Mouse (Mus musculus): ENCODE results near the gene Nectin2. TPM values are rescaled to one million over a fixed set of nuclear protein-coding genes. Genes with fewer than 3 reads are reported as not detected.
A peak's percentile ranks its signal among the peaks of the same experiment; 100 is the strongest.

The Nectin2 gene
- polyA plus RNA-seq, 1 experiment = 74.7 TPM

DNA sequence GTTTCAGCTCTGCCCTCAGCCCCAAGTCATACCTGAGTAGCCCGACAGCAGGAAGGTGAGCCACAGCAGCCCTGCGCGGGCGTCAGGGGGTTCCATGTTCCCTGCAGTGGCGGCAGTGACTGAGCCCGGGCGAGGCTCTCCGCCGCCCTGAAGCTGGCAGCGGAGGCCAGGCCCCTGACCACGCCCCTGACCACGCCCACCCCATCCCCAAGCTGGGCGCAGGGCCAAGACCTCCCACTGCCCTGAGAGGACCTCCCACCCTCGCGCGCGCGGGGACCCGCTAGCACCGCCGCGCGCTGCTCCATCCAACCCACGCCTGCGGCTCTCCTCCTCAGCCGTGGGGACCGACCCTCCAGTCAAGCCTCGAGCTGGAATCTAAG lies 20.1 kb upstream of the Nectin2 start:
- under 1% methylated on average over 28 of the region's 28 CpGs for WGBS
- TF ChIP-seq CTCF (IDR thresholded peaks at IDR 0.05; ENCODE audit: insufficient read depth, low read length) = no peak
- peak; percentile 89 for TF ChIP-seq POLR2A (IDR thresholded peaks at IDR 0.05; ENCODE audit: borderline replicate concordance, extremely low read depth, low read depth, low read length)

DNA sequence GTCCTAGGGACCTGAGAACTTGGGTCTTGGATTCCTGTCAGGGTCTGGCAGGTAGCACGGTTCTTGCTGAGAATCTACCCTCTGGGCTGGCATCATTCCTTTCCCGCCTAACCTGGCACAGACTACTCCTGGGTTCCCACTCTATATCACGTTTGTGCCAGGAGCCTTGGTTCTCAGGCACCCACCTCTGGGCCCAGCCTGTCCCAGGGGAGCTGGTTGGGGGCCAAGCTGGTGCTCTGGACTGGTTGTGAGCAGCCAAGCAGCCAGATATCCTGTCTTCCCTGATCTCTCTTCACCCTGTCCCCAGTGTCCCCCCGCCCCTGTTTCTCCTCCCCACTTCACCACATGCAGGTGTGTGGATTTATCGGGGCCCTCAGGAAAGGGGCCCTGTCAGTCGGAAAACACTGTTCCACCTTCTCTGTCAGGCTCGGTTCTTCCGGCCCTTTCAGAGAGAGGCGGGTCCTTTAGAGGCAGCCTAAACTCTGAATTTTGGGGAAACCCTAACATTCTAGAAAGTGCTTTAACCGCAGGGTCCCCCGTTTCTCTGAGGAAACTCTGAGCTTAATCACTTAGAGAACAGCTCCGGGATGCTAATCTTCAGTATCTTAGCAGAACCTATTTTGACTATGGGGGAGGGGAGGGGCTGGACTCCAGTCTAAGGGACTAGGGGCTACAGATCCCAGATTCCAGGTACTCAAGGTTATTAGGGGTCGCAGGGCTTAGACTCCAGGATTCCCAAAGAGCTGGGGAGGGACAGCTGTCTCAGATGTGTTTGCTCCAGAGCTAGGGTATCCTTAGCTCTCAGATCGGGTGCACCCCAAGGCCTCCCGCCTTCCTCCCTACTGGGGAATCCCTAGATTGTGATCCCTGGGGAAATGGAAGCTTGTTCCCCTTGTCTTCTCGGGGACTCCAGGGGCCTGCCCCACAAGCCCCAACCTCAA lies 19.4 kb upstream of the Nectin2 start:
- peak overlapping the region; percentile 76 for H3K4me3 ChIP-seq (replicated peaks; ENCODE audit: extremely low read depth, low read depth, low read length)
- H3K4me1 ChIP-seq (ENCODE audit: control insufficient read depth, insufficient read depth, low read length) = peaks cover 10% of the 10 kb centered on the region
- TF ChIP-seq CTCF (IDR thresholded peaks at IDR 0.05; ENCODE audit: insufficient read depth, low read length) = no peak
- no peak for TF ChIP-seq POLR2A (IDR thresholded peaks at IDR 0.05; ENCODE audit: borderline replicate concordance, extremely low read depth, low read depth, low read length)
- WGBS = 6% methylated on average over 16 of the region's 16 CpGs
- peak; percentile 49 for DNase-seq

More for the DNA sequence above, 20.1 kb upstream of the Nectin2 start:
- H3K4me1 ChIP-seq (ENCODE audit: control insufficient read depth, insufficient read depth, low read length) = peaks cover 10% of the 10 kb centered on the region
- peak; percentile 94 for DNase-seq
- peak overlapping the region; percentile 76 for H3K4me3 ChIP-seq (replicated peaks; ENCODE audit: extremely low read depth, low read depth, low read length)

DNA sequence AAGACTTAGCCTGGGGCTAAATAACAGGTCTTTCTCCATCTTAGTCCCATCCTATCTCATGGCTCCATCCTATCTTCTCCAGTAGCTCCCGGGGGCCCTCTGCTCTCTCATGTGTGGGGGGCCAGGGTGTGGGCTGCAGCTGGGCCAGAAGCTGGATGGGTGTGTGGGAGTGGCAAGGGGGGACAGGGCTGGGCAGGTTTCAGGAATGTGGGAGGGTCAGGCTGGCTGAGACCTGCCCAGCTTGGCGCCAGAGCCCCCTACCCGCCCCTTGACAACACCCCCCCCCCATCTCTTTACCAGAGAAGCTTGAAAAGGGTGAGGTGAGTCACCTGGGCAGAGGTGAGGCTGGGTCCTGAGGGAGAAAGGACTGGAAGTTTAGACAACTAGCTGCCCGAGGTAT lies 18.7 kb upstream of the Nectin2 start:
- TF ChIP-seq CTCF (IDR thresholded peaks at IDR 0.05; ENCODE audit: insufficient read depth, low read length) (no peak), POLR2A (IDR thresholded peaks at IDR 0.05; ENCODE audit: borderline replicate concordance, extremely low read depth, low read depth, low read length) (no peak)
- WGBS = 36% methylated on average over 4 of the region's 4 CpGs
- peak overlapping the region; percentile 76 for H3K4me3 ChIP-seq (replicated peaks; ENCODE audit: extremely low read depth, low read depth, low read length)
- DNase-seq = no peak
- peaks cover 10% of the 10 kb centered on the region for H3K4me1 ChIP-seq (ENCODE audit: control insufficient read depth, insufficient read depth, low read length)

DNA sequence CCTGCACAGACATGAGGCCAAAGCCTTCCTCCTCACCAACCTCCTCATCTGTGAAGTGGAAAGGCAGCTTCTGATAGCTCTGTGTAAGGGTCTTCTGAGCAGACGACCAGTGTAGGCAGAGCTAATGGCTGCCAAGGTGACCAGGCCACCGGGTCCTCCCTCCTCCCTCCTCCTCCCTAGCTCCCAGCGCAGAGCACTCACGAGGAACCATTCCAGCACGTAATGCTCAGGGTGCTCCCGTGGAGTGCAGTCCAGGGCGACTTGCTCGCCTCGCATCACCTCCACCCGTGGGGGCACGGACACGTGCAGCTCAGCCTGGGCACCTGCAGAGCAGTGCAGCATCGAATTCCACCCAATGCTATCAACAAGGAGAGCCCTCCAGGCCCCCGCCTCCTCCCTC lies 18.0 kb upstream of the Nectin2 start:
- TF ChIP-seq POLR2A (IDR thresholded peaks at IDR 0.05; ENCODE audit: borderline replicate concordance, extremely low read depth, low read depth, low read length) (no peak), CTCF (IDR thresholded peaks at IDR 0.05; ENCODE audit: insufficient read depth, low read length) (no peak)
- 62% methylated on average over 14 of the region's 14 CpGs for WGBS
- peak overlapping the region; percentile 11 for H3K4me3 ChIP-seq (replicated peaks; ENCODE audit: extremely low read depth, low read depth, low read length)
- no peak for DNase-seq
- peaks cover 10% of the 10 kb centered on the region for H3K4me1 ChIP-seq (ENCODE audit: control insufficient read depth, insufficient read depth, low read length)

DNA sequence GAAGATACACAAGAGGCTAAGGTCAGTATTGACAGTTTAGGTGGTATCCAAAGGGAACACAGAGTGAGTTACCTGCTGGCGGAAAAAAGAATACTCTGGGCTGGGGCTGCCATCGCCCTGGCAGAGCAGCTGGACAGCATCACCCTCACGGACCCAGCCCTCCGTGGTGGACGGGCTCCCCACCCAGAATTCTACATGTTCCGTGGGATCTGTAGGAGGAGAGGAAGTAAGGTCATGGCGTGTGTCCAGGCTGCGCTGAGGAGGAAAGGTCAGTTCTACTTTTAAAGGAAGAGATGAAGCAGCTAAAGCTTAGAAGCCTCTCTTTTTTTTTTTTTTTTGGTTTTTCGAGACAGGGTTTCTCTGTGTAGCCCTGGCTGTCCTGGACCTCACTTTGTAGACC lies 14.3 kb upstream of the Nectin2 start:
- Histone ChIP-seq H3K4me1 (ENCODE audit: control insufficient read depth, insufficient read depth, low read length) (peaks cover 5% of the 10 kb centered on the region), H3K4me3 (replicated peaks; ENCODE audit: extremely low read depth, low read depth, low read length) (no peak overlapping the region)
- TF ChIP-seq POLR2A (IDR thresholded peaks at IDR 0.05; ENCODE audit: borderline replicate concordance, extremely low read depth, low read depth, low read length) (no peak), CTCF (IDR thresholded peaks at IDR 0.05; ENCODE audit: insufficient read depth, low read length) (no peak)
- no peak for DNase-seq
- 71% methylated on average over 9 of the region's 9 CpGs for WGBS

DNA sequence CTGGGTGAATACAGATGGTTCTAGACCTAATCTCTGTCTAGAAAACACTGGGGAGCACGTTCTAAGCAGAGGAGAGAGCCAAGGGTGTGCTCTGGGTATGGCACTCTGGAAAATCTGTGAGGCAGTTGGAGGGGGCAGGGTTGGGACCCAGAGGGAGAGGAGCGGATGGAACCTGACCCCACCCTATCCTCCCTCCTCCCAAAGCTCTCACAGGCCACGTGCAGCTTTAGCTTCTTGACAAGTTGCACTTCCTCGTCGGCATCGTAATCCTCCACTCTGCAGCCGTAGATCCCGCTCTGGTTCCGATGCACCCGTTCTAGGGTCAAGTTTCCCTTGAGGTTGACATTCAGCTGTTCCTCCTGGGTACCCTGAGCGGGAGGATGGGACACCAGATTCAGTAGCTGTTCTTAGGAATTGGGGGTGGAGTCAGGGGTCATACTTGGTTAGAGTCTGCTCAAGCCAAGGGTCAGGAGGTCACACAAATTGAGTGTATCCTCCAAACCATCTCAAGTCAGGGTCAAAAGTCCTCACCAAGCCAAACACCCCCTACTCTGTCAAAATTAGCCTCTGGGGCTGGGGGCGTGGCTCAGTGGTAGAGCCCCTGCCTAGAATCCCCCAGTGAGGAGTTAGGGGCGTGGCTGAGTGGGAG lies 13.7 kb upstream of the Nectin2 start:
- H3K4me3 ChIP-seq (replicated peaks; ENCODE audit: extremely low read depth, low read depth, low read length) = no peak overlapping the region
- TF ChIP-seq POLR2A (IDR thresholded peaks at IDR 0.05; ENCODE audit: borderline replicate concordance, extremely low read depth, low read depth, low read length) (no peak), CTCF (IDR thresholded peaks at IDR 0.05; ENCODE audit: insufficient read depth, low read length) (no peak)
- no peak for DNase-seq
- 46% methylated on average over 13 of the region's 13 CpGs for WGBS
- H3K4me1 ChIP-seq (ENCODE audit: control insufficient read depth, insufficient read depth, low read length) = peaks cover 2% of the 10 kb centered on the region

DNA sequence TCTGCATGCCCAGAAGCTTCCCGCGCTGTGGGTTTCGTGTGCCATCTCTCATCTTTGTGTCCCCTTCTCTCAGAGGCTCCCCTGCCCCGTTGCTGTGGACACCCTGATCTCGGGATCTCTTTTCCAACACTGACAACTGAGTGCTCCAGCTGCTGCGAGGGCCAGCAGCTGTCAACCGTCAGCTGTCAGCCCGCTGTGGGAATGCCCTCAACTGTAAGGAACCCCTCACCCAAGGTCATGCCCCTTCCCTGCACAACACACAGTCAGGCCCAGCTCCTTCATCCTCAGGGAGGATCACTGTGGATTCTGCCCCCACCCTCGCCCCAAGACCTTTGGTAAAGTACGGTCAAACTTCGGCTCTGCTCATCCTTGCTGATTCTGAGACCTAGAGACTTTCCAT lies 12.0 kb upstream of the Nectin2 start:
- WGBS = 66% methylated on average over 11 of the region's 11 CpGs
- TF ChIP-seq CTCF (IDR thresholded peaks at IDR 0.05; ENCODE audit: insufficient read depth, low read length) (no peak), POLR2A (IDR thresholded peaks at IDR 0.05; ENCODE audit: borderline replicate concordance, extremely low read depth, low read depth, low read length) (no peak)
- DNase-seq = no peak
- Histone ChIP-seq H3K4me1 (ENCODE audit: control insufficient read depth, insufficient read depth, low read length) (no peaks in the 10 kb centered on the region), H3K4me3 (replicated peaks; ENCODE audit: extremely low read depth, low read depth, low read length) (no peak overlapping the region)

DNA sequence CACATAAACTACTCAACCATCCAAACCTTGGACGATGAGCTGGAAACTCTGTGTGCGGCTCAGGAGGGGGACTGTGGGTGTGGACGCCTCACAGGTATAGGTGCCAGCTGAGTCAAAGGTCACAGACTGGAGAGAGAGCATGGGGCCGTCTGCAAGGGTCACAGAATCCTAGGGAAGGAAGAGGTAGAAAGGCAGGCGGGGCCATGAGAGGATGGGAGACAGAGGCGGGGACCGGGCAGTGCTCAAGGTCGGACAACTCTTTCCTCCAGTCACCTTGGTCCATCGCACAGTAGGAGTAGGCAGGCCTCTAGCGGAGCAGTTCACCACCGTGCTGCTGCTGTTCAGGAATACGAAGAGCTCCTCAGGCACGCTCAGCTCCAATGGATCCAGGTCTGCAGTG lies 9.7 kb upstream of the Nectin2 start:
- no peak for DNase-seq
- Histone ChIP-seq H3K4me1 (ENCODE audit: control insufficient read depth, insufficient read depth, low read length) (peaks cover 13% of the 10 kb centered on the region), H3K4me3 (replicated peaks; ENCODE audit: extremely low read depth, low read depth, low read length) (no peak overlapping the region)
- TF ChIP-seq CTCF (IDR thresholded peaks at IDR 0.05; ENCODE audit: insufficient read depth, low read length) = no peak
- no peak for TF ChIP-seq POLR2A (IDR thresholded peaks at IDR 0.05; ENCODE audit: borderline replicate concordance, extremely low read depth, low read depth, low read length)
- WGBS = 76% methylated on average over 13 of the region's 13 CpGs

DNA sequence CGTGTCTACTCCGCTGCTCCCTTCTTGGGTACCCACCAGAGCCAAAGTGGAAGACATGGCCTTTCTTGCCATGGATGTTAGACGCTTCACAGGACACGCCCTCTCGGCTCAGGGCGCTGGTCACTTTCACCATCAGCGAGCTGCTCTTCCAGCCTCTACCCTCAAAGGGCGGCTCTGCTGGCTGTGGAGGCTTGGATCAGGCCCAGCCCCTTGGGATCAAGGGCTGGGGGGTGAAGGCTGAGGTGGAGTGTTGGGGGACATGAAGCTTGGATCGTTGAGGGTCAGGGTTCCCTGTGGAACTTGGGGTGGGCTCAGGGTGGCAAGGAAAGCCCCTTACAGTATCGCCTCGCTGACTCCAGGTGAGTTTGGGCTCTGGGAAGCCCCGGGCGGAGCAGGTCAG lies 8.3 kb upstream of the Nectin2 start:
- WGBS = 87% methylated on average over 13 of the region's 13 CpGs
- TF ChIP-seq CTCF (IDR thresholded peaks at IDR 0.05; ENCODE audit: insufficient read depth, low read length) (no peak), POLR2A (IDR thresholded peaks at IDR 0.05; ENCODE audit: borderline replicate concordance, extremely low read depth, low read depth, low read length) (no peak)
- no peak for DNase-seq
- H3K4me3 ChIP-seq (replicated peaks; ENCODE audit: extremely low read depth, low read depth, low read length) = no peak overlapping the region
- H3K4me1 ChIP-seq (ENCODE audit: control insufficient read depth, insufficient read depth, low read length) = peaks cover 21% of the 10 kb centered on the region

Measured in lung, adult 2 months (tissue).